Mouse (Mus musculus): ENCODE data around the gene Snx10. TPM values are rescaled to one million over a fixed set of nuclear protein-coding genes. Genes with fewer than 3 reads are reported as not detected.

Snx10 gene
- total RNA-seq, 1 experiment: 21.2 TPM

DNA sequence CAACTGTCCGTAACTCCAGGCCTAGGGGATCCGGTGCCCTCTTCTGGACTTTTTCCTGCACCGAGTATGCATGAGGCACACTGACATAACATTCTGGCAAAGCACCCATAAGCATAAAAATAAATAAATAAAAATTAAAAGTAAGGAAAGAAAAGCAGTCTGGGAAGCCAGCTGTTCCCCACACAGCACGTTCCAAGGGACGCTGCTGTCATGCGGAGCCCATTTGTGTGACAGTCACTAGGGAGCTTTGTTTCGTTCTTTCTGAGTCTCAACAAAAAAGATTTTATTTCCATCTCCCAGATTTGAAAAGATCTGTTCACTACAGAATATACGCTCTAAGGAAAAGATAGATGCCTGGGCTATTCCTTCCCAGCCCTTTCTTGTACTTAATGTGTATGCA, 45.4 kb downstream of the Snx10 start:
- Histone ChIP-seq H3K9me3 (ENCODE audit: control insufficient read depth, insufficient read depth, low read depth, low read length) (no peaks in the 10 kb centered on the region), H3K27ac (ENCODE audit: insufficient read depth, low read depth, low read length, poor library complexity, severe bottlenecking) (no peak overlapping the region), H3K36me3 (ENCODE audit: control insufficient read depth, insufficient read depth, low read length, poor library complexity, severe bottlenecking) (peaks cover 5% of the 10 kb centered on the region), H3K9ac (ENCODE audit: insufficient read depth, low read depth, low read length, poor library complexity, severe bottlenecking) (no peak overlapping the region), H3K4me3 (ENCODE audit: insufficient read depth in 1 of 2, low read depth in 1 of 2, low read length in 2 of 2, poor library complexity in 1 of 2, severe bottlenecking in 1 of 2) (no peak overlapping the region), H3K4me1 (ENCODE audit: control insufficient read depth in 2 of 2, insufficient read depth in 2 of 2, low read length in 2 of 2, poor library complexity in 1 of 2) (peaks cover 0 to 8% of the 10 kb centered on the region in 2 experiments; a peak in 2 of 4 replicates)
- in situ Hi-C loops (cut with MboI; ENCODE audit: low sequenced_read_pairs in 2 of 2, unreplicated experiment in 2 of 2): no loop called here
- TF ChIP-seq ZNF384 (IDR thresholded peaks at IDR 0.05; ENCODE audit: low read depth, low read length): no peak
- no peak for TF ChIP-seq ZC3H11A (IDR thresholded peaks at IDR 0.05; ENCODE audit: borderline replicate concordance, low read depth, low read length)
- TF ChIP-seq HCFC1 (IDR thresholded peaks at IDR 0.05; ENCODE audit: borderline replicate concordance, insufficient read depth, low read length): no peak
- no peak for TF ChIP-seq MAFK (IDR thresholded peaks at IDR 0.05; ENCODE audit: insufficient read depth, low read depth, low read length)
- no peak for TF ChIP-seq CHD2 (IDR thresholded peaks at IDR 0.05; ENCODE audit: low read depth, low read length)
- no peak for DNase-seq (ENCODE audit: low read depth, low spot score)

DNA sequence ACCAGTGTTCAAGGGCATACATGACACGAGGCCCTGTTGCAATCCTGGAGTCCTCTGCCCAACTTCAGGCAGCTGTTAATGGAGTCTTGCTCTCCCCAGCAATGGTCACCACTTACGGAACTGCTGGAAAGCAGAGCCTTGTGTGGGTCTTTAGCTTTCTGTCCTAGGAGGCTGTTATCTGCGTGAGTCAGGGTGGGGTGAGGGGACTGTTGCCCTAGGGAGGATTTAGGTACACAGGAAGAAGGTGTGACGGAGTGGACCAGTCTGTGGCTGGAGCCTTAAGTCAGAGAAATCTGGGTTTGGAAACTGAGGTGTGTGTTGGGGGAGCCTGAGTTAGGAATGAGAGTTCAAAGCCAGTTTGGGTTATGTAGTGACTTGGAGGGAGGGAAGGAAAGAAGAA, 49.4 kb downstream of the Snx10 start:
- in situ Hi-C loops (cut with MboI; ENCODE audit: low sequenced_read_pairs in 2 of 2, unreplicated experiment in 2 of 2): loop anchor here in 1 of 2 experiments (10.0 kb wide), 1 partner anchor 348 kb away; no protein-coding TSS in a partner anchor

DNA sequence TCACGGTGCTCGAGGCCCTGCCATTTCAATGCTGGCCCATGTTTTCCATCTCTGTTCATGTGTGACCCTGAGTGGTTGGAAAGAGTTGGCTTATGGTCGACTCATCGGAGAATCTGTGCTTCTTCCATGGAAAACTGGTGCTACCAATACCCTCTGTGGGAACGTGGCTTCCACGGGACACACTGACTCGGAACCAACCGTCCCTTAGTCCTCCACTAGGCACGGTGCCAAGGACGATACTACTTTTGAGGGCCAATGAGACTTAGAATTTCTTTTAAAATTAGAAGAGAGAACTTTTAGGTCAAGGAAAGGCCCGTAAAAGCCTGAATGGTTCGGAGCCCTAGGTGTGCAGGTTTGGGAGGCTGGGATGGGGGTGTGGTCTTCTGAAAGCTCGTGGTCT, 50.4 kb downstream of the Snx10 start:
- in situ Hi-C loops (cut with MboI; ENCODE audit: low sequenced_read_pairs in 2 of 2, unreplicated experiment in 2 of 2): loop anchor here in 1 of 2 experiments (10.0 kb wide), 1 partner anchor 349 kb away; no protein-coding TSS in a partner anchor
- Histone ChIP-seq H3K27ac (ENCODE audit: insufficient read depth, low read depth, low read length, poor library complexity, severe bottlenecking) (0 out of 2 replicates have a peak overlapping the region, but pooled peaks have one; percentile 20), H3K4me3 (ENCODE audit: insufficient read depth in 1 of 2, low read depth in 1 of 2, low read length in 2 of 2, poor library complexity in 1 of 2, severe bottlenecking in 1 of 2) (no peak overlapping the region), H3K9ac (ENCODE audit: insufficient read depth, low read depth, low read length, poor library complexity, severe bottlenecking) (no peak overlapping the region), H3K9me3 (ENCODE audit: control insufficient read depth, insufficient read depth, low read depth, low read length) (no peaks in the 10 kb centered on the region), H3K4me1 (ENCODE audit: control insufficient read depth in 2 of 2, insufficient read depth in 2 of 2, low read length in 2 of 2, poor library complexity in 1 of 2) (peaks cover 0 to 9% of the 10 kb centered on the region in 2 experiments; a peak in 2 of 4 replicates), H3K36me3 (ENCODE audit: control insufficient read depth, insufficient read depth, low read length, poor library complexity, severe bottlenecking) (peaks cover 7% of the 10 kb centered on the region)
- no peak for TF ChIP-seq MAFK (IDR thresholded peaks at IDR 0.05; ENCODE audit: insufficient read depth, low read depth, low read length)
- TF ChIP-seq ZC3H11A (IDR thresholded peaks at IDR 0.05; ENCODE audit: borderline replicate concordance, low read depth, low read length): no peak
- no peak for TF ChIP-seq HCFC1 (IDR thresholded peaks at IDR 0.05; ENCODE audit: borderline replicate concordance, insufficient read depth, low read length)
- no peak for TF ChIP-seq ZNF384 (IDR thresholded peaks at IDR 0.05; ENCODE audit: low read depth, low read length)
- no peak for TF ChIP-seq CHD2 (IDR thresholded peaks at IDR 0.05; ENCODE audit: low read depth, low read length)
- no peak for DNase-seq (ENCODE audit: low read depth, low spot score)

More for the DNA sequence above, 49.4 kb downstream of the Snx10 start:
- DNase-seq (ENCODE audit: low read depth, low spot score): no peak
- Histone ChIP-seq H3K4me1 (ENCODE audit: control insufficient read depth in 2 of 2, insufficient read depth in 2 of 2, low read length in 2 of 2, poor library complexity in 1 of 2) (peaks cover 0 to 9% of the 10 kb centered on the region in 2 experiments; a peak in 2 of 4 replicates), H3K9me3 (ENCODE audit: control insufficient read depth, insufficient read depth, low read depth, low read length) (no peaks in the 10 kb centered on the region), H3K9ac (ENCODE audit: insufficient read depth, low read depth, low read length, poor library complexity, severe bottlenecking) (no peak overlapping the region), H3K36me3 (ENCODE audit: control insufficient read depth, insufficient read depth, low read length, poor library complexity, severe bottlenecking) (peaks cover 7% of the 10 kb centered on the region), H3K27ac (ENCODE audit: insufficient read depth, low read depth, low read length, poor library complexity, severe bottlenecking) (peak overlapping the region; percentile 40; the same call in 1 of the 2 replicates), H3K4me3 (ENCODE audit: insufficient read depth in 1 of 2, low read depth in 1 of 2, low read length in 2 of 2, poor library complexity in 1 of 2, severe bottlenecking in 1 of 2) (no peak overlapping the region)
- TF ChIP-seq HCFC1 (IDR thresholded peaks at IDR 0.05; ENCODE audit: borderline replicate concordance, insufficient read depth, low read length) (no peak), CHD2 (IDR thresholded peaks at IDR 0.05; ENCODE audit: low read depth, low read length) (no peak), ZNF384 (IDR thresholded peaks at IDR 0.05; ENCODE audit: low read depth, low read length) (no peak), MAFK (IDR thresholded peaks at IDR 0.05; ENCODE audit: insufficient read depth, low read depth, low read length) (no peak), ZC3H11A (IDR thresholded peaks at IDR 0.05; ENCODE audit: borderline replicate concordance, low read depth, low read length) (no peak)

DNA sequence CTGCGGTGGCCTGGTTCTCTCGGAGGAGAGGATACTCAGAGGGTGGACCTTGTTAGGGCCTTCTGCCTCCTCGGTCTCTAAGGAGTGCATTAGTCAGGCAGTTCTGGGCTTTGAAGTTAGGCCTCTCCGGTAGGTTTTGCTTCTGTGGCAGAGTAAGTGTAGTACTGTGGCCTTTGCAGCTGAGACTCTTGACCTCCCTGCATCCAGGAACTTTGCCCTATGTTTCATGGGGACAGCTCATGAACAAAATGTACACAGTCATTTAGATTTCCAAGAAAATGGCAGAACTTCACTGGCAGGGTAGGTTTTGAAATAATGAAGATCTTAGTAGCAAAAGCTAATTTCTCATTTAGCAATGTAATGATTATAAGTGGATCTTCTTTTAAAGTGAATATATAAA, 54.7 kb downstream of the Snx10 start:
- no peak for TF ChIP-seq CHD2 (IDR thresholded peaks at IDR 0.05; ENCODE audit: low read depth, low read length)
- no peak for TF ChIP-seq ZNF384 (IDR thresholded peaks at IDR 0.05; ENCODE audit: low read depth, low read length)
- TF ChIP-seq MAFK (IDR thresholded peaks at IDR 0.05; ENCODE audit: insufficient read depth, low read depth, low read length): no peak
- TF ChIP-seq ZC3H11A (IDR thresholded peaks at IDR 0.05; ENCODE audit: borderline replicate concordance, low read depth, low read length): no peak
- TF ChIP-seq HCFC1 (IDR thresholded peaks at IDR 0.05; ENCODE audit: borderline replicate concordance, insufficient read depth, low read length): no peak
- H3K9me3 ChIP-seq (ENCODE audit: control insufficient read depth, insufficient read depth, low read depth, low read length): no peaks in the 10 kb centered on the region

More for the DNA sequence above, 54.7 kb downstream of the Snx10 start:
- in situ Hi-C loops (cut with MboI; ENCODE audit: low sequenced_read_pairs in 2 of 2, unreplicated experiment in 2 of 2): loop anchor here (5.0 to 10.0 kb wide), 2 partner anchors 354 to 366 kb away; no protein-coding TSS in a partner anchor
- H3K4me1 ChIP-seq (ENCODE audit: control insufficient read depth in 2 of 2, insufficient read depth in 2 of 2, low read length in 2 of 2, poor library complexity in 1 of 2): peaks cover 0 to 5% of the 10 kb centered on the region in 2 experiments; a peak in 2 of 4 replicates
- DNase-seq (ENCODE audit: low read depth, low spot score): no peak
- H3K36me3 ChIP-seq (ENCODE audit: control insufficient read depth, insufficient read depth, low read length, poor library complexity, severe bottlenecking): peaks cover 18% of the 10 kb centered on the region; the same call in 1 of the 2 replicates
- H3K4me3 ChIP-seq (ENCODE audit: insufficient read depth in 1 of 2, low read depth in 1 of 2, low read length in 2 of 2, poor library complexity in 1 of 2, severe bottlenecking in 1 of 2): no peak overlapping the region
- H3K9ac ChIP-seq (ENCODE audit: insufficient read depth, low read depth, low read length, poor library complexity, severe bottlenecking): no peak overlapping the region
- no peak overlapping the region for H3K27ac ChIP-seq (ENCODE audit: insufficient read depth, low read depth, low read length, poor library complexity, severe bottlenecking)

Measured in ES-E14 (cell line).